Mouse (Mus musculus): ENCODE results near the gene Tmem229b.

DNA sequence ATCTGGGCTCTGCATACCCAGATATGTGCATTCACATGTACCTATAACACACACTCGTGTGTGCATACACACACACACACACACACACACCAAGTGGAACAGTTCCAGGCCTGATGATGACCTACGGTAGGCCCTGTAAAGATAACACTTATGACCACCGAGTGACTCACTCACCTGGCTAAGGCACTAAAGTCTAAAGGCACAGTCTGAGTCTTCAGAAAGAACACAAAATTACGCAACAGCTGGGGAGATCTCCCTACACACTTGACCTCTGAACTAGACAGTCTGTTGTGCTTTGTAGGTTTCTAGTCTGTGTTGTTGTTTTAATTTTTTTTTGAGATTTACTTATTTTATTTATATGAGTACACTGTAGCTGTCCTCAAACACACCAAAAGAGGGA lies 93.0 kb downstream of the Tmem229b start:
- TF ChIP-seq EP300 (IDR thresholded peaks at IDR 0.05; ENCODE audit: insufficient read depth, low read depth, low read length), result no peak
- TF ChIP-seq CTCF (IDR thresholded peaks at IDR 0.05; ENCODE audit: low read depth, low read length), result no peak

All from ES-Bruce4 (cell line).